Mouse (Mus musculus) ES-Bruce4 (cell line): ENCODE data around the gene Plekha6. TPM values are rescaled to one million over a fixed set of nuclear protein-coding genes. Genes with fewer than 3 reads are reported as not detected.

ENCODE experiments used
- H3K27ac ChIP-seq: 2 replicates; pipeline ENCODE4 v1.5.1; 2012; ENCODE audit warnings: low read length, inconsistent platforms; ENCODE audit not compliant: insufficient read depth
- H3K27me3 ChIP-seq: 2 replicates; pipeline ENCODE4 v1.6.1; 2012; ENCODE audit warnings: mild to moderate bottlenecking, low read length, inconsistent platforms; ENCODE audit not compliant: control insufficient read depth, poor library complexity, insufficient read depth, severe bottlenecking
- H3K36me3 ChIP-seq: 2 replicates; pipeline ENCODE4 v1.6.1; 2012; ENCODE audit warnings: inconsistent platforms, mild to moderate bottlenecking, low read length, moderate library complexity; ENCODE audit not compliant: control insufficient read depth, poor library complexity, insufficient read depth, severe bottlenecking
- H3K4me1 ChIP-seq: one replicate; pipeline ENCODE4 v1.8.1; 2011; ENCODE audit warnings: low read length; ENCODE audit not compliant: control insufficient read depth, insufficient read depth
- H3K4me3 ChIP-seq: 2 replicates; pipeline ENCODE4 v1.5.1; 2011; ENCODE audit warnings: low read depth, mild to moderate bottlenecking, low read length
- H3K9ac ChIP-seq: 2 replicates; pipeline ENCODE4 v1.6.1; 2012; ENCODE audit warnings: low read depth, mild to moderate bottlenecking, inconsistent platforms; ENCODE audit not compliant: poor library complexity, severe bottlenecking
- H3K9me3 ChIP-seq: replicated peaks from 2 replicates; pipeline ENCODE4 v1.6.1; 2012; ENCODE audit warnings: mild to moderate bottlenecking, low read length, inconsistent platforms; ENCODE audit not compliant: control insufficient read depth, poor library complexity, insufficient read depth, severe bottlenecking
- CTCF ChIP-seq: IDR thresholded peaks from one replicate; pipeline ENCODE4 v1.8.1; 2011; ENCODE audit warnings: low read depth, low read length
- EP300 ChIP-seq: IDR thresholded peaks from 2 replicates; pipeline ENCODE4 v1.6.1; 2011; ENCODE audit warnings: low read depth, low read length; ENCODE audit not compliant: insufficient read depth
- POLR2A ChIP-seq: IDR thresholded peaks from one replicate; pipeline ENCODE4 v1.8.1; 2011; ENCODE audit warnings: low read length; ENCODE audit not compliant: insufficient read depth
- polyA plus RNA-seq: library from polyadenylated mRNA; stranded (reverse); fragments of >200 nt; gene quantifications from 2 replicates; pipeline ENCODE4 v1.2.4, GENCODE M21; 2011; ENCODE audit warnings: low read depth; ENCODE audit not compliant: missing spikeins, insufficient read depth, insufficient read length

Plekha6 gene
- polyA plus RNA-seq, 1 experiment, result 1.3 TPM

DNA sequence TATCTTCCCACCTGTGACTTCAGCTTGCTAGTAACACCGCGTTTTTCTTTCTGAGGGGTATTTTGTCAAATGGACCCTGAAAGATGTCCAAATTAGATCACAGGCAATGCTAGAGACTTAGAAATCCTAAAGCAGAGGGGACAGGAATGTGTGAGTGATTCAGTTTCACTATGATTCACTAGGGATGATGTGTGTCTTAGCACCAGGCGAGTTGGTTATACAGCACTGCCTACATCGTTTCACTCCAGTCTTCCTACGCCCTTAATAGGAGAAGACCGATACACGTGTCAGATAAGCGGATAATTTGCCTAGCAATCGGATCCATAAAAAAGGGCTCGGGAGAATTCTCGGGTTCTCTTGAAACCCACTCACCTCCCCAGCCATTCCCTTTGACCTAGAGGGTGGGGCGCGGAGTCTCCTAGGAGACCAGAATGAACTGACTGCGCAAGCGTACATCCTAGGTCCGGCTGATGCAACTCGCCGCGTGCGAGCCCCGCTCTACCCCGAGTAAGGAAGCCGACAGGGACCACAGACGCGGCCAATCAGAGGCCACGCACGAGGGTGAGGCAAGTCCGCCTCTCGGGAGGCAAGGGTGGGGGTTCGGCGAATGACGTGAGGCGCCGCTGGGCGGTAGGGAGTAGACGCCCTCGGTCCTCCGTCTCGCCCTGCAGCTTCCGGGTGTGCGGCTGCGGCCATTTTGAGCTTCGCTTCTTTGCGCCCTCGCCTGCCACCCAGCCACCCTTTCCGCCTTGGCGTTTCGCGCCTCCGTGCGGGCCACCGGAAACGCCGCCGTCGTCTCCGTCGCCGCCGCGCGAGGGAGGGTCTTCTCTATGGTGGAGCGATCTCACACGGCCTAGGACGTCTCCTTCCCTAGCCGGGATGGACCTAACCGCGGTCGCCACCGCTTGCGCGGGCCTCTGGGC, 33.1 kb upstream of the Plekha6 start, which contains the start of gene Ppp1r15b:
Gene Ppp1r15b (plus strand): TSS at position 506 of the 923 bp plus-strand sequence.
- Histone ChIP-seq H3K4me1 (peaks cover 1% of the 10 kb centered on the region), H3K9ac (peak within 1 kb of the TSS; percentile 88), H3K36me3 (peaks cover 27% of the 10 kb centered on the region), H3K27ac (peak within 1 kb of the TSS; percentile 96), H3K27me3 (no peaks in the 10 kb centered on the region), H3K9me3 (no peaks in the 10 kb centered on the region), H3K4me3 (peak within 1 kb of the TSS; percentile 87)
- TF ChIP-seq EP300 (peak; percentile 55; the same call in 1 of the 2 replicates), CTCF (no peak), POLR2A (peak; percentile 45)

DNA sequence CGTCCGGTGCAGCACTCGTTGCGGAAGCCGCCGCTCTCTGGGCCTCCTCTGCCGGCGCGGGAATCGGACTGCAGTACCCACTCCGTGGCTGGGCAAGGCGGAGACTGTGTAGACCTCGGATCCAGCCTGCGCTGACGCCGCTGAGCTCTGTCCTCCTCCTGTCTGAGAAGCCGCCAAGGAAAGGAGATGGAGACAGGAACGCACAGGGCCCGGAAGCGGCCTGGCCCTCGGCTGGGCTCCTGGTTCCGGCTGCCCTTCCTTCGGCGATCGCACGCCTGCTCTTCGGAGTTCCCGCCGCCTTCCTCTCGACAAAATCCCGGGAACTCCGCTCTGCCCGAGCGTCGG, 32.5 kb upstream of the Plekha6 start:
- peak overlapping the region; percentile 87 for H3K4me3 ChIP-seq
- H3K4me1 ChIP-seq, result no peaks in the 10 kb centered on the region
- H3K36me3 ChIP-seq, result peaks cover 33% of the 10 kb centered on the region
- TF ChIP-seq EP300, result no peak
- TF ChIP-seq CTCF, result no peak
- TF ChIP-seq POLR2A, result no peak
- H3K9me3 ChIP-seq, result no peaks in the 10 kb centered on the region
- H3K9ac ChIP-seq, result peak overlapping the region; percentile 88
- H3K27me3 ChIP-seq, result no peaks in the 10 kb centered on the region
- H3K27ac ChIP-seq, result peak overlapping the region; percentile 64

DNA sequence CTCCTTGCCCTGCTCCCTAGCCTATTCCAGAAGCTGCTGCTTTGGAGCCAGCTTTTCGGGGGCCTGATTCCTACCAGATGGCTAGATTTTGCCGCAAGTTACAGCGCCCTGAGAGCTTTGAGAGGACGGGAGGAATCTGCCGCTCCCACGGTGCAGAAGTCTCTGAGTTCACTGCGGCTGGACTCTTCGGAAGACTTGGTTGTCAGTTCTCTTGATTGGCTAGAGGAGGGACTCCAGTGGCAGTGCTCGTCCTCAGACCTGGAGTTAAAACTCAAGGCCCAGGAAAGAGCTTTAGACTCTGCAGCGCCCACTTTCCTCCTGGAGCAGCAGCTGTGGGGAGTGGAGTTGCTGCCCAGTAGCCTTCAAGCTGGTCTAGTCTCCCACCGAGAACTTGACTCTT, 32.1 kb upstream of the Plekha6 start:
- Histone ChIP-seq H3K27me3 (no peaks in the 10 kb centered on the region), H3K9ac (peak overlapping the region; percentile 88), H3K27ac (peak overlapping the region; percentile 64), H3K36me3 (peaks cover 37% of the 10 kb centered on the region), H3K4me1 (no peaks in the 10 kb centered on the region), H3K4me3 (peak overlapping the region; percentile 87), H3K9me3 (no peaks in the 10 kb centered on the region)
- TF ChIP-seq POLR2A (no peak), EP300 (no peak), CTCF (no peak)

DNA sequence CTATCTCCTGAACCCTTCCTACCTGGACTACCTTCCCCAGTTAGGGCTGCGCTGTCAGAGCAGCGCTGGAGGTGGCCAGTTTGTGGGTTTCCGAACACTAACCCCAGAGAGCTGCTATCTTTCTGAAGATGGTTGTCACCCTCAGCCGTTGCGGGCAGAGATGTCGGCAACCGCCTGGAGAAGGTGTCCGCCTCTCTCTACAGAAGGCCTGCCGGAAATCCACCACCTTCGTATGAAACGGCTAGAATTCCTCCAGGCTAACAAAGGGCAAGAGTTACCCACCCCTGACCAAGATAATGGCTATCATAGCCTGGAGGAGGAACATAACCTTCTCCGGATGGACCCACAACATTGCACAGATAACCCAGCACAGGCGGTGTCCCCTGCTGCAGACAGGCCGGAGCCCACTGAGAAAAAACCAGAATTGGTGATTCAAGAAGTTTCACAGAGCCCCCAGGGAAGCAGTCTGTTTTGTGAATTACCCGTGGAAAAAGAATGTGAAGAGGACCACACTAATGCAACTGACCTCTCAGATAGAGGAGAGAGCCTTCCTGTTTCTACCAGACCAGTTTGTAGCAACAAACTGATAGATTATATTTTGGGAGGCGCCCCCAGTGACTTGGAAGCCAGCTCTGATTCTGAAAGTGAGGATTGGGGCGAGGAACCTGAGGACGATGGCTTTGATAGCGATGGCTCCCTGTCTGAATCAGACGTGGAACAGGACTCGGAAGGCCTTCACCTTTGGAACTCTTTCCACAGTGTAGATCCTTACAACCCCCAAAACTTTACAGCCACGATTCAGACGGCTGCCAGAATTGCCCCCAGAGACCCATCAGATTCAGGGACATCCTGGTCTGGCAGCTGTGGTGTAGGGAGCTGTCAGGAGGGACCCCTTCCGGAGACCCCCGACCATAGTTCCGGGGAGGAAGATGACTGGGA, 31.4 kb upstream of the Plekha6 start:
- peak overlapping the region; percentile 87 for H3K4me3 ChIP-seq
- H3K4me1 ChIP-seq, result no peaks in the 10 kb centered on the region
- H3K9me3 ChIP-seq, result no peaks in the 10 kb centered on the region
- H3K9ac ChIP-seq, result peak overlapping the region; percentile 88
- no peak overlapping the region for H3K27ac ChIP-seq
- H3K27me3 ChIP-seq, result no peaks in the 10 kb centered on the region
- peaks cover 45% of the 10 kb centered on the region for H3K36me3 ChIP-seq
- TF ChIP-seq POLR2A, result no peak
- TF ChIP-seq EP300, result no peak
- no peak for TF ChIP-seq CTCF

DNA sequence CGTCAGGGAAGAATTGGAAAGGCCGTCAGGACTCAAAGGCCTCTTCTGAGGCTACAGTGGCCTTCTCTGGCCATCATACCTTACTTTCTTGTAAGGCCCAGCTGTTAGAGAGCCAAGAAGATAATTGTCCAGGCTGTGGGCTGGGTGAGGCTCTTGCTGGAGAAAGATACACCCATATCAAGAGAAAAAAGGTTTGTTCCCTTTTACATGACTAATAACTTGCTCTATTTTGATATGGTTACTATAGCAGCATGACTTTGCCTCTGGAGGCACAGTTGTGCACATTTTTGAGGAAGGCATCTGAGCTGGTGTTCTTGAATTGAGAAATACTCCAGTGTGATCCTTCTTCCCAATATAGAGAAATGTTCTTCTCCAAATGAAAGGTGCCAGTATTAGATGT, 30.6 kb upstream of the Plekha6 start:
- TF ChIP-seq POLR2A (no peak), EP300 (no peak)
- peaks cover 52% of the 10 kb centered on the region for H3K36me3 ChIP-seq
- peak overlapping the region; percentile 88 for H3K9ac ChIP-seq
- no peaks in the 10 kb centered on the region for H3K9me3 ChIP-seq
- peak overlapping the region; percentile 87 for H3K4me3 ChIP-seq
- H3K27ac ChIP-seq, result no peak overlapping the region
- H3K27me3 ChIP-seq, result no peaks in the 10 kb centered on the region
- no peaks in the 10 kb centered on the region for H3K4me1 ChIP-seq

DNA sequence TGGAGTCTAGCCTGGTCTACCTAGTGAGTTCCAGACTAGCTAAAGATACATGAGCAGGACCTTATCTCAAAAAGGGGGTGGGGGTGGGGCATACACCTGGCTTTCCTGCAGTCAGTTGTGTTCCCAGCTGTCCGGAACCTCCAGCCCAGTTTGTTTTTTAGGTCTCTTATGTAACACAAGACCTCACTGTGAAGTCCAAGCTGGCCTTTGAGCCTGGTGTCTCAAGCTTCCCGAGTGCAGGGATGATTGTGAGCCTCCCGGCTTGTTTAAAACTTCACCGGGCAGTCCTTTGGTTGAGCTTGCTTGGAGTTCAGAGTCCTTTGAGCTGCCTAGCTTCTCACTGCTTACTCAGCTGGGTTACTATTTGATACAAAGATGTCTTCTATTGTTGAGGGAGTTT, 29.9 kb upstream of the Plekha6 start:
- Histone ChIP-seq H3K27ac (no peak overlapping the region), H3K36me3 (peaks cover 58% of the 10 kb centered on the region), H3K27me3 (no peaks in the 10 kb centered on the region), H3K4me3 (peak overlapping the region; percentile 87), H3K9ac (peak overlapping the region; percentile 88), H3K4me1 (no peaks in the 10 kb centered on the region), H3K9me3 (no peaks in the 10 kb centered on the region)
- TF ChIP-seq EP300 (no peak), POLR2A (no peak), CTCF (no peak)
